Mouse (Mus musculus): ENCODE measurements around the gene Dpp6. TPM values are rescaled to one million over a fixed set of nuclear protein-coding genes. Genes with fewer than 3 reads are reported as not detected.
A peak's percentile ranks its signal among the peaks of the same experiment; 100 is the strongest.

Gene Dpp6
- total RNA-seq, 2 experiments from 2014 or later = 0.25 to 0.49 TPM

- no peak for DNase-seq
These were observed 487.1 kb downstream of the Dpp6 start for GRCm38 (mm10) chr5:27304115-27304514.

- no peak for DNase-seq
These were observed 489.6 kb downstream of the Dpp6 start for GRCm38 (mm10) chr5:27306497-27307152.

GRCm38 (mm10) chr5:27310217-27310616 is 493.2 kb downstream of the Dpp6 start:
- no peak for DNase-seq

- DNase-seq = no peak
These were observed 499.7 kb downstream of the Dpp6 start for GRCm38 (mm10) chr5:27316674-27317073.

GRCm38 (mm10) chr5:27317264-27317663 is 500.3 kb downstream of the Dpp6 start:
- DNase-seq = no peak

- no peak for DNase-seq
These were observed 500.8 kb downstream of the Dpp6 start for GRCm38 (mm10) chr5:27317832-27318231.

- no peak for DNase-seq
These were observed 502.7 kb downstream of the Dpp6 start for GRCm38 (mm10) chr5:27319731-27320130.

- DNase-seq = no peak
These were observed 506.1 kb downstream of the Dpp6 start for GRCm38 (mm10) chr5:27322895-27323792.

GRCm38 (mm10) chr5:27324346-27324928 is 507.4 kb downstream of the Dpp6 start:
- DNase-seq = peak in 1 of 2 experiments; percentile 8

- peak; percentile 36 to 40 for DNase-seq
These were observed 519.7 kb downstream of the Dpp6 start for GRCm38 (mm10) chr5:27336698-27337097.

GRCm38 (mm10) chr5:27339196-27340030 is 522.4 kb downstream of the Dpp6 start:
- DNase-seq = no peak

- no peak for DNase-seq
These were observed 525.3 kb downstream of the Dpp6 start for GRCm38 (mm10) chr5:27342276-27342675.

GRCm38 (mm10) chr5:27343626-27344025 is 526.6 kb downstream of the Dpp6 start:
- DNase-seq = no peak

GRCm38 (mm10) chr5:27348181-27349095 is 531.4 kb downstream of the Dpp6 start:
- DNase-seq = no peak

- no peak for DNase-seq
These were observed 540.6 kb downstream of the Dpp6 start for GRCm38 (mm10) chr5:27357630-27358029.

- no peak for DNase-seq
These were observed 548.9 kb downstream of the Dpp6 start for GRCm38 (mm10) chr5:27365946-27366345.

GRCm38 (mm10) chr5:27370814-27371213 is 553.8 kb downstream of the Dpp6 start:
- DNase-seq = no peak

- DNase-seq = no peak
These were observed 556.9 kb downstream of the Dpp6 start for GRCm38 (mm10) chr5:27373931-27374330.

- DNase-seq = peak; percentile 4
These were observed 558.8 kb downstream of the Dpp6 start for GRCm38 (mm10) chr5:27375841-27376240.

- DNase-seq = no peak
These were observed 563.8 kb downstream of the Dpp6 start for GRCm38 (mm10) chr5:27380656-27381385.
